Mouse (Mus musculus) neural tube, embryonic 11.5 days (tissue): ENCODE results near the gene Tpcn2. TPM values are rescaled to one million over a fixed set of nuclear protein-coding genes. Genes with fewer than 3 reads are reported as not detected.
A peak's percentile ranks its signal among the peaks of the same experiment; 100 is the strongest.

ENCODE experiments used
- ATAC-seq: fragments of 200-750 bp; cut with Nextera tagmentation; 2 replicates; pipeline ENCODE4 v1.8.0; 2017; ENCODE audit warnings: moderate number of reproducible peaks, mild to moderate bottlenecking, moderate TSS enrichment, moderate library complexity; ENCODE audit not compliant: insufficient read depth, low FRiP score, low TSS enrichment
- DNase-seq: peaks from one replicate; pipeline ENCODE4 v3.0.0-alpha.2; 2015; ENCODE audit warnings: low spot score
- H3K27ac ChIP-seq: fragments of 300-500 bp; sonication (generic); 2 replicates; pipeline ENCODE4 v1.5.1; 2014; ENCODE audit warnings: low read depth, mild to moderate bottlenecking, low read length
- H3K27me3 ChIP-seq: fragments of 300-500 bp; sonication (generic); 2 replicates; pipeline ENCODE4 v1.6.1; 2014; ENCODE audit warnings: mild to moderate bottlenecking, low read length, mixed read lengths; ENCODE audit not compliant: control insufficient read depth, insufficient read depth
- H3K36me3 ChIP-seq: fragments of 300-500 bp; sonication (generic); 2 replicates; pipeline ENCODE4 v1.6.1; 2014; ENCODE audit warnings: mild to moderate bottlenecking, low read length, moderate library complexity, mixed read lengths; ENCODE audit not compliant: control insufficient read depth, insufficient read depth
- H3K4me1 ChIP-seq: fragments of 300-500 bp; sonication (generic); 2 replicates; pipeline ENCODE4 v1.6.1; 2014; ENCODE audit warnings: low read length, mixed read lengths; ENCODE audit not compliant: control insufficient read depth, insufficient read depth
- H3K4me2 ChIP-seq: fragments of 300-500 bp; sonication (generic); 2 replicates; pipeline ENCODE4 v1.6.1; 2014; ENCODE audit warnings: low read depth, mild to moderate bottlenecking, moderate library complexity
- H3K4me3 ChIP-seq: fragments of 300-500 bp; sonication (generic); 2 replicates; pipeline ENCODE4 v1.5.1; 2014; ENCODE audit warnings: low read depth, low read length
- H3K9ac ChIP-seq: fragments of 300-500 bp; sonication (generic); 2 replicates; pipeline ENCODE4 v1.6.1; 2014; ENCODE audit warnings: mild to moderate bottlenecking, low read length
- H3K9me3 ChIP-seq: fragments of 300-500 bp; sonication (generic); 2 replicates; pipeline ENCODE4 v1.6.1; 2016; ENCODE audit warnings: low read length; ENCODE audit not compliant: control insufficient read depth
- WGBS: fragments of 180-500 bp; shearing (Covaris S2); extraction: QIAGEN DNeasy Blood & Tissue Kit; methylation state at CpG from one replicate; pipeline ENCODE4 v1.1.7; 2014; 5-methylcytosine and 5-hydroxymethylcytosine counted together
- polyA plus RNA-seq: library from polyadenylated mRNA; unstranded; fragments of >200 nt; fragmentation: Nextera tagmentation; extraction: Ambion mirVana; gene quantifications from 2 replicates; pipeline ENCODE4 v1.2.1, GENCODE M21; 2014

Tpcn2 gene
- polyA plus RNA-seq, 1 experiment from 2014 or later: 1.8 TPM

DNA sequence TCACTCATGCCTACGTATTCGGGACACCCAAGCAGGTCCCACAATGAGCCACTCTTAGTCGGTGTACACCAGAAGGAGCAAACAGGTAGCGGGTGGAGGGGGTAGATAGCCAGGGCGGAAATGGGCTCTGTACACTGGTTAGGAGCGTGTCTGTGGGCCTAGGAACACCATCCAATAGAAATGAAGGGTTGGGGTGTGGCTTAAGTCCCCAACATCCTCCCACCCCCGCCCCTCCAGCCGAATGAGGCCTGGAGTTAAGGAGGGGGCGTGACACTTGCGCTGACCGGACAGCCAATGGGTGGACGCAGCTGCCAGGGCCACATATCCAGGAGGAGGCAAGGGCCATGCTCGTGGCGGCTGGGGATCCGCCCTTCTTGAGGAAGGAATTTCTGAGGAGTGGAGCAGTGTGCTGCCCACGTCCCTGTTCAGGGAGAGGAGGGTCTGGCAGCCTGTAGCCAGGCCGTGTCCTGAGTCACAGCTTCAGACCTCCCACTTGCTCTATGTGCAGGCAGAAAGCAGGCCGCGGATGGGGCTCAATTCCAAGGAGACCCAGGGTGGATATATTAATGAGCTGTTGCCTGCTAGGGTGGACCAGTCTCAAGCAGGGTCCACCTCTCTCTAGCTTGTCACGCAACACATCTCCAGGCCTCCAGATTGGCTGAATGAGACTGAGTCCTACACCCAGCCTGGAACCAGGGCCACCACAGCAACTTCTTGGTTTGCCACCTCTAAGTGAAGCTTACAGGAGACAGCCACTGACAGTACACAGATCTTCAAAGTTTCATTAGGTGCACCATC lies 18.9 kb upstream of the Tpcn2 start:
- peak; percentile 85 for DNase-seq
- H3K9me3 ChIP-seq: no peaks in the 10 kb centered on the region
- 6% methylated on average over 20 of the region's 20 CpGs for WGBS
- H3K9ac ChIP-seq: peak overlapping the region; percentile 39
- H3K27ac ChIP-seq: no peak overlapping the region
- no peaks in the 10 kb centered on the region for H3K27me3 ChIP-seq
- peaks cover 5% of the 10 kb centered on the region; the same call in 1 of the 2 replicates for H3K4me1 ChIP-seq
- H3K4me2 ChIP-seq: peak overlapping the region; percentile 42
- peak; percentile 86 for ATAC-seq
- 0 out of 2 replicates have a peak overlapping the region, but pooled peaks have one; percentile 12 for H3K4me3 ChIP-seq
- H3K36me3 ChIP-seq: no peaks in the 10 kb centered on the region

DNA sequence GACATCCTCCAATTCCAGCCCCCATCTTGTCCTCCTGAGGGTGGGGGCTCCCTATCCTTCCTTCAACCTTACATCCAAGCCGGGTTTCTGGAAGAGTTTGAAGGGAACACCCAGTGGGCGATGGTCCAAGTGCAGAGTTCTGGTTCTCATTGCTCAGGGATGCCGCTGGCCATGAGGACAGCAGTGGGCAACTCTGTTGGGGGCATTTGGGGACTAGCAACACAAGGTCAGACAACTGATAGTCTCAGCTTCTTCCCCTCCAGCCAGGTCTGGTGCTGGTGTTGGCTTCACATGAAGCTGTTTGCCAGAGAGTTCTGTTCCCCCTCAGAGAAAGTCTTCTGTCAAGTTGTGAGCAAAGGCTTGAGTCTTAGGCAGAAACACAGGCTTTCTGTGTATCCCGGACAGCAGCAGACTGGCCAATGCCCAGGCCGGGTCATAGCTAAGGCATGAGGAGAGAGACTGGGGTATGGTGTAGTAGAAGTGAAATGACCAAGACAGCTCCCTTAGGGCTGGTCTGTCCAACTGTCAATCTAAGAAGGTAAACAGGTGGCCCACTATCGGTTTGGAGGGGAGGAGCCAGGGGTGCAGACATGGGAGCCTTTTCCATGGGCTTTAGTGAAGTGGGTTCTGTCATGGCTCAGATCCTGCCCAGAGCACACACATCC lies 17.7 kb upstream of the Tpcn2 start:
- Histone ChIP-seq H3K9me3 (no peaks in the 10 kb centered on the region), H3K4me2 (no peak overlapping the region), H3K27me3 (no peaks in the 10 kb centered on the region), H3K4me3 (no peak overlapping the region), H3K36me3 (no peaks in the 10 kb centered on the region), H3K27ac (no peak overlapping the region), H3K9ac (no peak overlapping the region), H3K4me1 (peaks cover 5% of the 10 kb centered on the region; the same call in 1 of the 2 replicates)
- no peak for ATAC-seq
- DNase-seq: no peak
- WGBS: 93% methylated on average over 6 of the region's 6 CpGs

DNA sequence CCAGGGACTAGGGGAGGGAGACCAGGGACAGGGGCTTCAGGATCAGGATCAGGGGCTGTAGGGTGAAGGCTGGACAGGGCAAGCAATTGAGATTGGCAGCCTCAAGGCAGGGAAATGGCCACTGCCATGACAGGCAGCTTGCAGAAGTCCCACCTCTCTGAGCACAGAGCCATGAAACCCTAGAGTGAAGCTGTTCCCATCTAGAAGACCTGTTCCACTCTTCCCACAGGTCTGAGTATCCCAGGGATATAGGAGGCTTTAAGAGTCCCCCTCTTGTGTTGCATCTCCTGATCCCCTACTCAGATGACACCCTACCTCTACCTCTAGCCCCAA lies 17.2 kb upstream of the Tpcn2 start:
- H3K4me3 ChIP-seq: no peak overlapping the region
- DNase-seq (no peak), ATAC-seq (no peak)
- H3K36me3 ChIP-seq: no peaks in the 10 kb centered on the region
- H3K27me3 ChIP-seq: no peaks in the 10 kb centered on the region
- no peak overlapping the region for H3K27ac ChIP-seq
- peaks cover 5% of the 10 kb centered on the region; the same call in 1 of the 2 replicates for H3K4me1 ChIP-seq
- H3K4me2 ChIP-seq: no peak overlapping the region
- no peaks in the 10 kb centered on the region for H3K9me3 ChIP-seq
- no peak overlapping the region for H3K9ac ChIP-seq

- no peak for DNase-seq
- no peak for ATAC-seq
- H3K36me3 ChIP-seq: no peaks in the 10 kb centered on the region
- no peak within 1 kb of the TSS for H3K4me2 ChIP-seq
- no peak within 1 kb of the TSS for H3K9ac ChIP-seq
- H3K27me3 ChIP-seq: no peaks in the 10 kb centered on the region
- 44% methylated on average over 12 of the region's 13 CpGs for WGBS
- peaks cover 5% of the 10 kb centered on the region; the same call in 1 of the 2 replicates for H3K4me1 ChIP-seq
- H3K4me3 ChIP-seq: no peak within 1 kb of the TSS
- no peaks in the 10 kb centered on the region for H3K9me3 ChIP-seq
- no peak within 1 kb of the TSS for H3K27ac ChIP-seq
These were observed 16.7 kb upstream of the Tpcn2 start, which contains the start of gene Mrgprf for GRCm38 (mm10) chr7:145300321-145301007. Gene Mrgprf (plus strand): TSS chr7:145300828.

DNA sequence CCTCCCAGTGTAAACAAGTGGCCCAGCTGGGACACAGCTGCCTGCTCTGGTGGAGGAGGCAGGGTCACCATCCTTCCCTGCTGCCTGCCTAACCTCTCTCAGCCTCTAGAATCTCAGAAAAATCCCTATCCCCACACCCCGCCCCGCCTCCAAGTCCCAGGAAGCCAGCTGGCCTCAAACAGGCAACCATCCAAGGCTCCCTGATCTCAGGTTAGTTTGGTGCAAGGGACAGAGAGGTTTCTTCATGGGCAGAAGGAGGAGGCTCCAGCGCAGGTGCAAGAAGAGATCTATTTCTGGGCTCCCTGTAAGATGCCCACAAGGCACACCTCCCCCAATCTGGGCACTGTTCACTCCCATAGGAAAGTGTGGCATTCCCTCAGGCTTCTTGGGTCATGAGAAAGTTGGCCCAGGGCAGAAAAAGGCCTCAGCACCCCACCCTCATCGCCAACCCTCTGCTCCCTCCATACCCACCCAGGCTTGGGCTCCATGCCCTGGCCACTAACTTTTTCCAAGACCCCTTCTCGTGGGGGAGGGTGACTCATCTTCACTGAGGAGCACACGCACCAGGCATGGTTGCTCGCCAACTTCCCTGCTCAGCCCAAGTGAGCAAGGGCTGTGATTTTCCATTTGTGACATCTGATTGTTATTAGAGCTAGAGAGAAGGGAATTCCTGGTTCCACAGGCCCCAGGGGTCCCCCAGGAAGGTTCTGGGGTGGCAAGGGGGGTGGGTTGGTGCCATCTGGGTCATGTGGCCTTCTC lies 15.9 kb upstream of the Tpcn2 start:
- Histone ChIP-seq H3K4me2 (no peak overlapping the region), H3K4me1 (peaks cover 5% of the 10 kb centered on the region; the same call in 1 of the 2 replicates), H3K36me3 (no peaks in the 10 kb centered on the region), H3K9me3 (no peaks in the 10 kb centered on the region), H3K27me3 (no peaks in the 10 kb centered on the region), H3K4me3 (no peak overlapping the region), H3K27ac (no peak overlapping the region), H3K9ac (no peak overlapping the region)
- DNase-seq (no peak), ATAC-seq (no peak)
- 71% methylated on average over 7 of the region's 7 CpGs for WGBS

- no peak for ATAC-seq
- H3K27me3 ChIP-seq: no peaks in the 10 kb centered on the region
- H3K4me2 ChIP-seq: no peak overlapping the region
- no peak for DNase-seq
- H3K9me3 ChIP-seq: no peaks in the 10 kb centered on the region
- no peaks in the 10 kb centered on the region for H3K36me3 ChIP-seq
- no peak overlapping the region for H3K9ac ChIP-seq
- WGBS: 65% methylated on average over 3 of the region's 3 CpGs
- peaks cover 5% of the 10 kb centered on the region; the same call in 1 of the 2 replicates for H3K4me1 ChIP-seq
- no peak overlapping the region for H3K27ac ChIP-seq
- no peak overlapping the region for H3K4me3 ChIP-seq
These were observed 15.1 kb upstream of the Tpcn2 start for GRCm38 (mm10) chr7:145298666-145299490.

GRCm38 (mm10) chr7:145293859-145294258 lies 10.0 kb upstream of the Tpcn2 start:
- Histone ChIP-seq H3K9me3 (no peaks in the 10 kb centered on the region), H3K4me2 (no peak overlapping the region), H3K9ac (no peak overlapping the region), H3K4me1 (no peaks in the 10 kb centered on the region), H3K36me3 (no peaks in the 10 kb centered on the region), H3K27me3 (no peaks in the 10 kb centered on the region), H3K4me3 (no peak overlapping the region), H3K27ac (no peak overlapping the region)
- no peak for ATAC-seq
- WGBS: 33% methylated on average over 6 of the region's 6 CpGs
- no peak for DNase-seq

- no peak overlapping the region for H3K9ac ChIP-seq
- no peaks in the 10 kb centered on the region for H3K9me3 ChIP-seq
- DNase-seq: no peak
- WGBS: 68% methylated on average over 2 of the region's 2 CpGs
- ATAC-seq: no peak
- no peak overlapping the region for H3K27ac ChIP-seq
- no peaks in the 10 kb centered on the region for H3K27me3 ChIP-seq
- H3K4me1 ChIP-seq: no peaks in the 10 kb centered on the region
- H3K36me3 ChIP-seq: no peaks in the 10 kb centered on the region
- H3K4me3 ChIP-seq: no peak overlapping the region
- H3K4me2 ChIP-seq: no peak overlapping the region
These were observed 8.9 kb upstream of the Tpcn2 start for GRCm38 (mm10) chr7:145292726-145293125.
